Mouse (Mus musculus) intestine, postnatal 0 days (tissue): ENCODE measurements at regions not wholly inside any gene's neighbourhood (a gene's known extent, or its start where the extent isn't known, plus 50 kb on each side); places are given as distances from the start of the nearest gene placed in this dataset.

Source experiments
- ATAC-seq: fragments of 200-750 bp; cut with Nextera tagmentation; 2 replicates; pipeline ENCODE4 v1.8.0; 2017; ENCODE audit warnings: mild to moderate bottlenecking, moderate TSS enrichment, moderate library complexity
- H3K27ac ChIP-seq: fragments of 300-500 bp; sonication (generic); 2 replicates; pipeline ENCODE4 v1.5.1; 2014; ENCODE audit warnings: mild to moderate bottlenecking, low read depth, low read length, moderate library complexity
- H3K27me3 ChIP-seq: fragments of 300-500 bp; sonication (generic); replicated peaks from 2 replicates; pipeline ENCODE4 v1.6.1; 2014; ENCODE audit warnings: low read length, mixed read lengths; ENCODE audit not compliant: control insufficient read depth, insufficient read depth
- H3K36me3 ChIP-seq: fragments of 300-500 bp; sonication (generic); 2 replicates; pipeline ENCODE4 v1.6.1; 2014; ENCODE audit warnings: mild to moderate bottlenecking, moderate library complexity; ENCODE audit not compliant: control insufficient read depth, insufficient read depth
- H3K4me1 ChIP-seq: fragments of 300-500 bp; sonication (generic); replicated peaks from 2 replicates; pipeline ENCODE4 v1.6.1; 2014; ENCODE audit warnings: antibody characterized with exemption, low read length, mixed read lengths; ENCODE audit not compliant: control insufficient read depth, insufficient read depth
- H3K4me2 ChIP-seq: fragments of 300-500 bp; sonication (generic); replicated peaks from 2 replicates; pipeline ENCODE4 v1.6.1; 2014; ENCODE audit warnings: low read depth, mild to moderate bottlenecking, moderate library complexity
- H3K4me3 ChIP-seq: fragments of 300-500 bp; sonication (generic); 2 replicates; pipeline ENCODE4 v1.5.1; 2014; ENCODE audit warnings: low read depth, low read length
- H3K9ac ChIP-seq: fragments of 300-500 bp; sonication (generic); 2 replicates; pipeline ENCODE4 v1.6.1; 2014; ENCODE audit warnings: mild to moderate bottlenecking, low read depth, low read length
- H3K9me3 ChIP-seq: fragments of 300-500 bp; sonication (generic); 2 replicates; pipeline ENCODE4 v1.6.1; 2016; ENCODE audit warnings: mixed run types; ENCODE audit not compliant: control insufficient read depth
- CTCF ChIP-seq: sonication (generic); IDR thresholded peaks from 2 replicates; pipeline ENCODE4 v1.5.1; 2016; ENCODE audit warnings: low read depth, mild to moderate bottlenecking, control low read depth, antibody characterized with exemption, moderate library complexity
- WGBS: fragments of 180-500 bp; shearing (Covaris S2); extraction: QIAGEN DNeasy Blood & Tissue Kit; methylation state at CpG from one replicate; pipeline ENCODE4 v1.1.7; 2014; 5-methylcytosine and 5-hydroxymethylcytosine counted together

DNA sequence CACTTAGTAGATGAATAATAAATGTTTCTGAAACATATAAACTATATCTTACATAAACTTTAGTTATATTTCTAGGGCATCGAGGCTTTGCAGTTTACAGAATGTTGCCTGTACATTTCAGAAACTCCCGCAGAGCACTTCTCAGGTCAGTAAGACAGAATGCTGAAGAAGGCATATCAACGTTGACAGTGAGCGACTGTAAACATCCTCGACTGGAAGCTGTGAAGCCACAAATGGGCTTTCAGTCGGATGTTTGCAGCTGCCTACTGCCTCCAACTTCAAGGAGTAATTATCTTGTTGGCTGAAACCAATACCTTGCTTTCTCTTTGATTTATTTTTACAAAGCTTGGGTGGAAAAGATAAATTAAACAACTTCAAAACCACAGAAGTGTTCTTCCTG, 125.5 kb downstream of the Ogfrl1 start:
- Histone ChIP-seq H3K36me3 (no peaks in the 10 kb centered on the region; the same call in 1 of the 2 replicates), H3K9me3 (no peaks in the 10 kb centered on the region), H3K9ac (no peak overlapping the region), H3K4me2 (peak overlapping the region; percentile 21; the same call in 1 of the 2 replicates), H3K4me3 (no peak overlapping the region), H3K27ac (no peak overlapping the region), H3K27me3 (no peaks in the 10 kb centered on the region), H3K4me1 (no peaks in the 10 kb centered on the region)
- no peak for ATAC-seq
- 37% methylated on average over 6 of the region's 6 CpGs for WGBS
- TF ChIP-seq CTCF: no peak

DNA sequence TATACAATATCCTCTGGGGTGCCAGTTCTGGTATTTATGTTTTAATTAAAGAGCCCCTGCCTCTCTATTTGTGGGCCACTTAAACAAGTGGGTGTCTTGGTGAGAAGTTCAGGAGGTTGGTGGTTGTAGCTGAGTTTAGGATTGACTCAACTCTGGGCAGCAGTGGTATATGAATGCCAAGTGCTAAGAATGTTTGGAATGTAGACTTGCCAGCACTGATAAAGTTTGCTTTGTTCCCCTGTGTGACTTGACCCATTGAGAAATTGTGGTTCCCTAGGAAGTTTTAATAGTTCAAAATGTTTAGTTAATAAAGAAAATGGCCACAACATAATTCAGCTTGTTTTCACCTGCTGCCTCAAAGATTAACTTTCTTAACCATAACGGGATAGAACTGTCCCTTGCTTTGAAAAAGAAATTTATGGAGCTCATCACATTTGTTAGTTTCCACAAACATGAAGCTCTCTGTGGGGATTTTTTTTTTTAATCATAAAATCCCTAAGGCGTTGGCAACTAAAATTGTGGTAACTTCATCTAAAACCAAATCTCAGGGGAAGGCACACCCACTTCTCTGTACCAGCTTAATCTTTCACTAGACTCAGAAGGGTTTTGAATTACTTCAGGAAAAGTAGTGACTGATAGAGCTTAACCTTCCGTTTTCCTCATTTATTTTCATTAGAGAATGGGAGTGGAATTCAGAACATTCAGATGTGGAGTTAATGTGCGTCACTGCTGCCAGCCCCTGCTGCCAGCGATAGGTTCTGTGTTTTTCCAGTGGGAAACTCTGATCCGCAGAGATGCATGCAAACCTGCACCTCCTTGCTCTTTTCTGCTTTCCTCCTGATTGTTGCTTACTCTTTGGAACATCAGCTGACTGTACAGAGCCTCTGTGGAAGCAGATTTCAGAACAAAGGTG, 126.4 kb downstream of the Ogfrl1 start:
- Histone ChIP-seq H3K4me3 (no peak overlapping the region), H3K36me3 (no peaks in the 10 kb centered on the region; the same call in 1 of the 2 replicates), H3K27me3 (no peaks in the 10 kb centered on the region), H3K9ac (no peak overlapping the region), H3K4me1 (no peaks in the 10 kb centered on the region), H3K4me2 (peak overlapping the region; percentile 21), H3K27ac (peak overlapping the region; percentile 46; the same call in 1 of the 2 replicates), H3K9me3 (no peaks in the 10 kb centered on the region)
- ATAC-seq: no peak
- 30% methylated on average over 6 of the region's 6 CpGs for WGBS
- no peak for TF ChIP-seq CTCF

DNA sequence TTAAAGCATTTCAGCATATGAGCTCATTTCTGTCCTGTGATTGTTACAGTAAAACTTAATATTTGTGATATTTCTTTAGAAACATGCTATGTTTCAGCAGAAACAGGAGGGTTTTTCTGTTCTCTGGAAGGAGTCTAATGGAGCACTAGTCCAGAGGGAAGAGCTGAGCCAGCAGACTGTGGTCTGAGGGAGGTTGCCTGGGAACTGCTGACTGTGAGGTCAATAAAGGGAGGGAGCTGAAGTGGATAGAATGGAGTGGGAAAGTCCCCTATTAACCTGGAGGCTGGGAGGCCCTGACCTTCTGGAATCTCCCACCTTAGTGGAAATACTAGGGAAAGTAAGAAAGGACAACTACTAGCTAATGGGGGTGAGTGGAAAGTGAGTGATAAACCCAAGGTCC, 129.5 kb downstream of the Ogfrl1 start:
- Histone ChIP-seq H3K9me3 (no peaks in the 10 kb centered on the region), H3K27ac (no peak overlapping the region), H3K4me1 (no peaks in the 10 kb centered on the region), H3K4me2 (no peak overlapping the region), H3K27me3 (no peaks in the 10 kb centered on the region), H3K9ac (no peak overlapping the region), H3K4me3 (no peak overlapping the region), H3K36me3 (no peaks in the 10 kb centered on the region; the same call in 1 of the 2 replicates)
- TF ChIP-seq CTCF: no peak
- ATAC-seq: peak; percentile 73

DNA sequence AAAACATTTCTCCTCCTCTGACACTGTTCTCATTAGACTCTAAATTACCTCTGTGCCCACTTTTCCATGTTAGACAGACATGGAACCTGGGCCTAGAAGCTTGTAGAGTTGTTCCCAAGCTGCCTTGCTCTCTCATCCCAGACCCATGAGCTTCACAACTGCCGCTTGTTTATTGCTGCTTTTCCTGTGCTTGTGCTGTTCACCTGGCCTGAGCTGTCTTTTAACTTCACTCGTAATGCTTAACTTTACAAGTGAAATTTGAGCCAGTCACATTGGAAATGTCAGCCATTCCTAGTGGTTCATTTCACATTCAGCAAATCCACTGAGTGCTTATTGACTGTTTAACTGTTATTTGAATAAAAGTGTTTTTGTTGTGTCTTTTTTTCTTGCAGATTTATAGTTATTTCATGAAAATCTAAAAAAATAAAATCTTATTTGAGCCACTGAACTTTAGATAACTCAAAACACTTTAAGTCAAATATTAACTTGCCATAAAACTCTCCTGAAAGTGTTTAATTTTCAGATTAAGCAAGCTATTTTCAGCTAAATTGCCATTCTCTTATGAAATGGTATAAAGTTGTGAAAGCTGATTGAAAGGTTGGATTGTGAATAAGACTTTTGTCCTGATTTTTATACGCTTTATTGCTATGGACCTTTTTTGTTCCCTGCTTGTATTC, 131.9 kb downstream of the Ogfrl1 start:
- no peak for TF ChIP-seq CTCF
- 31% methylated on average over 3 of the region's 3 CpGs for WGBS
- Histone ChIP-seq H3K9me3 (no peaks in the 10 kb centered on the region), H3K4me2 (peak overlapping the region; percentile 35; the same call in 1 of the 2 replicates), H3K36me3 (no peaks in the 10 kb centered on the region; the same call in 1 of the 2 replicates), H3K9ac (no peak overlapping the region), H3K4me3 (no peak overlapping the region), H3K27ac (peak overlapping the region; percentile 68), H3K27me3 (no peaks in the 10 kb centered on the region), H3K4me1 (no peaks in the 10 kb centered on the region)
- 0 out of 2 replicates have a peak, but pooled peaks have one; percentile 38 for ATAC-seq

DNA sequence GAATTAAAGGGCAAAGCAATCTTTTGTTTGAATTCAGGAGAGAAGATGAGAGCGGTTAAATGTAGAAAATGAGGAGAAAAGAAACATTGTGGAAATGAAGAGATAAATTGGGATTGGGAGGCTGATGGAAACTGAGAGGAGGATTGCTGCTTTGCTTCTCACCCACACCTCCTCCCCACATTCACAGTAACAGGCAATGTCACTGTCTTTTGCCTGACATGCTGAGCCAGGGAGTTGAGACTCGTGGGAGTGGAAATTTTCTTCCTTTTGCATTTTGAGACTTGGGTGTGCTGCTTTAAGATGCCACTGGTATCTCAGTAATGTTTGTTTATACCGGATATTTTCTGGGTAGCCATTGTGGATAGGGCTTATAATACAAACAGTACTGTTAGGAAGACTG, 133.3 kb downstream of the Ogfrl1 start:
- Histone ChIP-seq H3K36me3 (no peaks in the 10 kb centered on the region), H3K4me1 (no peaks in the 10 kb centered on the region), H3K27me3 (no peaks in the 10 kb centered on the region), H3K4me2 (peak overlapping the region; percentile 27), H3K9ac (no peak overlapping the region), H3K4me3 (no peak overlapping the region), H3K9me3 (no peaks in the 10 kb centered on the region), H3K27ac (no peak overlapping the region)
- no peak for ATAC-seq
- no peak for TF ChIP-seq CTCF
- WGBS: 36% methylated on average over 3 of the region's 3 CpGs

DNA sequence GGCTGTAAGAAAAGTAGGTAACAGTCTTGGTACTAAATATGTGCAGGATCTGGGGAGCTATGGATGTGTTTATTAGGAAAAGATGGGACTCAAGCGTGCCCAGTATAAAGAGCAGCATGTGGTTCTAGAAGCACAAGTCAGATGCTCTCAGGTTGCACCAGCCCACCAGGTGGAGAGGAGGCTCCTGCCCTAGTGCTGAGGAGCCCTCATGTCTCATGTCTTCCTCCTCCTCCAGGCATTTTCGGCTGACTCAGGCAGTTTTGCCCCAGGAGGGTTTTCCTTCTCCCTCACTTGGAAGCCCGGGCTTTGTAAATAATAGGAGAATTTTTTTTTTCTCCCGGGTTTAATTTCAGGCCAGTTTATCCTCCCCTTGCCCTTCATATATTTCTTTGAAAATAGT, 133.8 kb downstream of the Ogfrl1 start:
- Histone ChIP-seq H3K27me3 (no peaks in the 10 kb centered on the region), H3K9ac (no peak overlapping the region), H3K36me3 (no peaks in the 10 kb centered on the region), H3K27ac (no peak overlapping the region), H3K4me2 (peak overlapping the region; percentile 27; the same call in 1 of the 2 replicates), H3K4me1 (no peaks in the 10 kb centered on the region), H3K9me3 (no peaks in the 10 kb centered on the region), H3K4me3 (no peak overlapping the region)
- ATAC-seq: no peak
- TF ChIP-seq CTCF: no peak
- WGBS: 23% methylated on average over 4 of the region's 4 CpGs
